Mouse (Mus musculus): ENCODE results near the gene Qrich2. TPM values are rescaled to one million over a fixed set of nuclear protein-coding genes. Genes with fewer than 3 reads are reported as not detected.
"Not testable (repeated sequence)": the region's sequence is repeated elsewhere in the genome, so short reads cannot be mapped to it uniquely, and the experiment has no call there.

Gene Qrich2
- total RNA-seq, 2 experiments from 2014 or later = not detected

DNA sequence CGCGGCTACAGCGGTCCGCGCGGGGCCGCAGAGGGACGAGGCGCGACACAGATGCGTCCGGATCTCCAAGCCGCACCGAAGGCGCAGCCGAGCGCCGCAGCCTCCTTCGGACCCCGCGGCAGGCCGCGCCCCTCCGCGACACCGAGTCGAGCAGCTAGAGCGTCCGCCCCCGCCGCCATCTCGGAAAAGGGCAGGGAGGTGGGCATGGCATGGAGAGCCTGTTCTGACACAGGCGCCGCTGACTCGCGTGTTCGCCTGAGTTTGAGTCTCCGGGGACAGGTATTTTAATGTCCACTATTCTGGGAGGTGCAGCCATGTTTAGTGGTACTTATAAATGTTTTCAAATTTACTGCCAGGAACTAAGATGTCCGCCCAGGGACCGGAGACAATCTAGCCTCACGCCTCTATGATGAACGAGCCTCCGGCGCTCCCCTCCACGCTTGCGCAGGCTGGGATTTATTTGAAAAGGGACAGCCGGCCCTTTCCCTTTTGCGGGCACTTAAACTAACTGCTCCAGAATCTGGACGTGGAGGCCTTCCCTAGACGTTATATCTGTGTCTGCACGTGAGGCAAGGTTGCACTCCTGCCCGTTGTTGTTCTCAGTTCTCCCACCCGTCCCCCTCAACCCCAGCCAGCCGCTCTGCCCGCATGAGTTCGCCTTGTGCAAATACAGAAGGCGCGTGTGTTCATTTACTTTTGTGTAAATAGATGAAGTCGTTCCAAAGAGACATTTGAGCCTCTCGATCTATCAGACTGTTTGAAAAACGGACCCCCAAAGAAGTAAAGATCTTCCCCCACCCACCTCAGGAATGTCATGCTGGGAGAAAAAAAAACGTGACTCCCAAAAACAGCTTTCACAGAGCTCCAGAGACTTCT, 24.4 kb upstream of the Qrich2 start:
- ATAC-seq (replicated peaks; ENCODE audit: low FRiP score, poor library complexity, severe bottlenecking) = peak; percentile 91

DNA sequence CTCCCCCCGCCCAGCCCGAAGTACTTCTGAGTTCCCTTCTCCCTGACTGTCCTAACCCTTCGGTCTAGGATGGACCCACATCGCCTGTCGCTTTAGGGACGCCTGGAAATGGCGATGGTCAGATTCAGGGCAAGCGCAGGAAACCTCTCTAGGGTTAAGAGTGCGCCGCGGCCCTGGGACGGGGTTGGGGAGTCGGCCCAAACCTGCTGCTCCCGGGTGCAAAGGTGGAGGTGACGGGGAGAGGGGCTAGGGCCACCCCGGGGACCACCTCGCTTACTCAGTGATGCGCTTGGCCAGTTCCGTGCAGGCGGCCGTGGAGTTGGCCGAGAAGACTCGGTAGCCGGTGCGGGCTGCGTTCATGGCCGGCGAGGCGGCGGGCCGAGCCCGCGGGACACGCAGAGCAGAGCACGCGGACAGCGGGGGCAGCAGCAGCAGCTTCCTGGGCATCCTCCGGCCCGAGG, 23.8 kb upstream of the Qrich2 start:
- peak; percentile 13 for ATAC-seq (replicated peaks; ENCODE audit: low FRiP score, poor library complexity, severe bottlenecking)

DNA sequence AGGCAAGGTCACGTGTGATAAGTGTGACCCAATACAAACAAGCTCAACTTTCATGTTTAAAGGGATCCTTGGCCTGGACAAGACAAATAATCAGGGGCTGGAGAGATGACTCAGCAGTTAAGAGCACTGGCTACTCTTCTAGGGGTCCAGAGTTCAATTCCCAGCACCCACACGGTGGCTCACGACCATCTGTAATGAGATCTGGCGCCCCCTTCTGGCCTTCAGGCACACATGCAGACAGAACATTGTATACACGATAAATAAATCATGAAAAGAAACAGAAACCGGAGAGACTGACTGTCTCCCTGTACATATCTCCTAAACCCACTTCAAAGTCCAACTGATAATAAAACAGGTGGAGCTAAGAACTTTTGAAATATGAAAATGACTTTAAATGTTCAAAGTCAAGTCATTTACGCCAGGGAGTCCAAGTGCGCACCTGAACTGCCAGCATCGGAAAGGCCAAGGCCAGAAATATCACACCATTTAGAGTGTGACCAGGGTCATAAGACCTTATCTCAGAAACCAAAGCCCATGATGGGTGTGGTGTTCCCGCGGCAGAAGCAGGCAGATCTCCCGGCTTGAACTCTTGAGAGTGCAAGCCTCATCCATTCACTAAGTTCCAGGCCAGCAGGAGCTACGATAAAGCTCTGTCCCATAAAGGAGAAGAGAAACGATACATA, 22.8 kb upstream of the Qrich2 start:
- ATAC-seq (replicated peaks; ENCODE audit: low FRiP score, poor library complexity, severe bottlenecking) = no peak

DNA sequence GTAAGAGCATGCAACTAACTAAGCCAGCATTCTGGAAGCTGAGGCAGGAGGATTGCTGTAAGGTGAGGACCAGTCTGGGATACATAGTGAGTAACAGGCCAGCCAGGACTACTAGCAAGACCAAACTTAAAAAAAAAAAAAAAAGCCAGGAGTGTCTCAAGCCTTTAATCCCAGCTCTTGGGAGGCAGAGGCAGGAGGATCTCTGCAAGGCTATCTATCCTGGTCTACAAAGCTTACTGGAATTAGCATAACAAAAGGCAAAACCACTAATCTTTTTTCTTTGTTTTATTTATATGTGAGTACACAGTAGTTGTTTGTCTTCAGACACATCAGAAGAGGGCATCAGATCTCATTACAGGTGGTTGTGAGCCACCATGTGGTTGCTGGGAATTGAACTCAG, 22.2 kb upstream of the Qrich2 start:
- ATAC-seq (replicated peaks; ENCODE audit: low FRiP score, poor library complexity, severe bottlenecking) = no peak

DNA sequence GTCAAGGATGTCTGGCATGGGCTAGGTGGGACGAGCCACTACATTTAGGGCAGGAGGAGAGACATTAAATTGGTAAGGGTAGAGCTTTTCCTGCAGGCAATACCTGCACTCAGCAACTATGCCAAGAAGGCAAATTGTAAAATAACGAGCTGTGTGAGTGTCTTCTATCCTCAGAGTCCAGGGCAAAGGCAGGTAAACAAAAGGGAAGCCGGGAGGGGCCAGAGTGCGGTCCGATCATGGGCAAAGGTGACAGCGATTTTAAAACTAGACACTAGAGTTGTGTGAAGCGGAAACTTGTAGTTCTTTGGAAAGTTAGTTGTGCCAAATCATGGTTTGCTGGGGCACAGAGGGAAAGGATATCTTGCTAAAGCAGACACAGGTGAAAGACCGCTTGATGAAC, 18.2 kb upstream of the Qrich2 start:
- ATAC-seq (replicated peaks; ENCODE audit: low FRiP score, poor library complexity, severe bottlenecking) = no peak

DNA sequence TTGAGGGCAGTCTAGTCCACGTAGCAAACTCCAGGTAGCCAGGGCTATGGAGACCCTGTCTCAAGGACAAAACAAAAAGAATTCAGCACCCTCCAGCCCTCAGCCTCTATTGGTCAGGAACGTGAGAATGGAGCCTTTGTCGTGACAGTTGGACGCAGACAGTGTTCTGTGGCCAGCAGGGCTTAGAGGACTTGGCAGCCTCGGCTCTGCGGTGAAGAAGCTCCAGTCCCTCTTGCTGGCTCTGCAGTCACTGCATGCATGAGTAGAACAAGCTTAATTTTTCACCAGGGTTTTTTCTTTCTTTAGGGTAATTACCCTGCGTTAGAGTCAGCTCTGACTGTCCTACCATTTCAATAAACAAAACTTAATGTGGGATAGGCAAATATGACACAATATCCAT, 15.7 kb upstream of the Qrich2 start:
- no peak for ATAC-seq (replicated peaks; ENCODE audit: low FRiP score, poor library complexity, severe bottlenecking)

DNA sequence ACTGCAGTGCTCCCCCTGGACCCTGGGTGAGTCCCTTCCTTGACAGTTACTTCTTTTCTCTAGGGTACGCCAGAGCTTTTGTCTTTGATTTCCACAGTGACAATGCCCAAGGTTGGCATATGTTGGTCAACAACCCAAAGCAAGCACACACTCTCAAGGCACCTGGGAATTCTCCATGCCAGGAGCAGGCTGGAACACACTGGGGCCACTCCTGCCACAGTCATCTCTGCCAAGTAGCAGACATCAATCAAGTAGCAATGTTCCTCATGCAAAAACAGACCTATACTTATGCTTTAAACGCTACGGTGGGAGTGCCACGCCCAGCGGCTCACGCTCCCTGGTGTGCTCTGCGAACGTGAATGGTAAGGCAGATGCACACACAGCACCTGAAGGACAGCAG, 14.9 kb upstream of the Qrich2 start:
- ATAC-seq (replicated peaks; ENCODE audit: low FRiP score, poor library complexity, severe bottlenecking) = no peak

DNA sequence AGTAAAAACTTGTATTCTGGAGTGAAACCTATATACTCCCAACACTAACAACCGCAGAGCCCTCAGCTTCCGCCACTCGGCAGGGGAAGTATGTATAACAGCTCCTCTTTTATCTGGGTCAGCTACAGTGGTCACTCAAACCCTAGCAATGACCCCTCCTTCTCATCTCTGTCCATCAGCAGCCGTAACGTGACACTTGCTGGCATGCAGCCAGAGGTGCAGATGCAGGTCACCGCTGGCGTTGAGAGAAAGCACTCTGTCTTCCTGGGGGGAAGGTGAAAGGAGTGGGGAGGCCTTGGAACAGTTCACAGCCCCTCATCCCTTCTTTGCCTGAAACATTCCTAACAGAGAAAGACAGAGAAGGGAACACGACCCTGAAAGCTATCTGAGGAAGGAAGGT, 13.8 kb upstream of the Qrich2 start:
- ATAC-seq (replicated peaks; ENCODE audit: low FRiP score, poor library complexity, severe bottlenecking) = no peak

DNA sequence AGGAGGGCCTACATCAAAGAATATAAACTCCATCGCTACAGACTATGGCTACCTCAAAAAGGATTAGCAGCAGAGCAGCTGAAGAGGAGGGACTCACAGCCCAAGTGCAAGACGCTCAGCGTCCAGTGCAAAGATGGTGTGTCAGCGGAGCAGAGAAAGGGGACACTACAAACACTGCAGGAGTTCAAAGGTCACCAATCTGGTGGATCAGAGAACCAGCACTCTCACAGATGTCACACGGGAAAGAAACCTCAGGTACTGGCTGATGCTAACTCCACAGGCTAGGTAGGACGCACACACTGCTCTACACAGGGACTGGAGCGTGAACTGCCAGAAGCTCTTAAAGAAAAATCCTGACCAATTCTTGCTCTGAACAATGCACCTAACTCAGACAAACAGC, 12.9 kb upstream of the Qrich2 start:
- ATAC-seq (replicated peaks; ENCODE audit: low FRiP score, poor library complexity, severe bottlenecking) = no peak

DNA sequence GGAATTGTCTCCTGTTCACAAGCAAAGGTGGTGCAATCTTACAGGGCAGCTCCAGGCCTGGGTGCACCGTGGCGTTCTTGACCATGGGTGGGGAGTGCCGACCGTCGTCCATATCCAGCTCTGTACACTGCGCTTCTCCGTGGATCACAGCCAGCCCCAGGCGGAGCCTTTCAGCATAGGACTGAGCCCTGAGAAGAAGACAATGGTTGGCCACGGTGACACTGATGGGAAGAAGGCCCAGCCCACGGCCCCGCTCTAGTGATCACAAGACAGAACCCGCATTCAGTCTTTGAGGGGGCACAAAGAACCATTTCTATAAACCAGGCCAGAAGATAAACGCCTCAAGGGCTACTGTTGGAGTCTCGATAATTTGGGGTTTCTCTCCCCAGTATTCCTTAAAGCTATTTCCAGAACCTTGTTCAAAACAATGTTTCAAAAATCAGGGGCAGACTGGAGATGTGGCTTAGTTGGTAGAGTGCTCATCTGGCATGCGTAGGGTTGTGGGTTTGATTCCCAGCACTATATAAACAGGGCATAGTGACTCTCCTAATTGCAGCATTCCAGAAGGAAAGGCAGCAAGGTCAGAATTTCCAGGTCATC, 11.2 kb upstream of the Qrich2 start:
- no peak for ATAC-seq (replicated peaks; ENCODE audit: low FRiP score, poor library complexity, severe bottlenecking)

DNA sequence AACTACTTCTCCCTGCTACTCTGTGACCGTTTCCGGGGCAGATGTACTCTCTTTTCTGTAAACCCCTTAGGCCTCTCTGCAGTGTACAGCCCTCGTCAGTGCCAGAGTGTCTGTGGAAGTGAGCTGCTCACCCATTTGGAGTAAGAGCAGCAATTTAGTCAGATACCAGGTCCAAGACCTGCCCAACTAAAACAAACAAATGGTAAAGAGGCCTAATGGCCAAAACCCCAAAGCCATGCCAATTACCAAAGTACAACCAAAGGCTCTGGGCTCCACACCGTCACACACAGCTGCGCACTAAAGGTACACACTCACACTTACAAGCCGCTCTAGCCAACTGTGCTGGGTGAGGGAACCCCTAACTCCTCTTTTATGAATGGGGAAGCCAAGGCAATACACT, 10.7 kb upstream of the Qrich2 start:
- no peak for ATAC-seq (replicated peaks; ENCODE audit: low FRiP score, poor library complexity, severe bottlenecking)

DNA sequence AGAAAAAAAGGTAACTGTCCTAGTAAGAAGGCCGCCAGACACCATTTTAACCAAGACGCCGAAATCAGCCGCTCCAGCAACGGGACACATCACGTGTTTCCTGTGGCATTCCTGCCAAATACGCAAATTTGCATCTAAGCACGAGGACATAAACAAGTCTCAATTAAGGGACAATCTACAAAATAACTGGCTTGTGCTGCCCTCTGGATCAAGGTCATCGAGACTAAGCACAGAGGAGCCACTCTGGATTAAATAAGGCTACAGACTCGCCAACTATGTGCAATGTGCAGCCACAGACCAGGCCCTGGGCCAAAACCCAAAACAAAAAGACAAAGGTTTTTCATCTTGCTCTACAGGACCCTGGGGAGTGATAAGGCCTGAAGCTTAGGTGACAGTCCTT, 10.0 kb upstream of the Qrich2 start:
- ATAC-seq (replicated peaks; ENCODE audit: low FRiP score, poor library complexity, severe bottlenecking) = no peak

DNA sequence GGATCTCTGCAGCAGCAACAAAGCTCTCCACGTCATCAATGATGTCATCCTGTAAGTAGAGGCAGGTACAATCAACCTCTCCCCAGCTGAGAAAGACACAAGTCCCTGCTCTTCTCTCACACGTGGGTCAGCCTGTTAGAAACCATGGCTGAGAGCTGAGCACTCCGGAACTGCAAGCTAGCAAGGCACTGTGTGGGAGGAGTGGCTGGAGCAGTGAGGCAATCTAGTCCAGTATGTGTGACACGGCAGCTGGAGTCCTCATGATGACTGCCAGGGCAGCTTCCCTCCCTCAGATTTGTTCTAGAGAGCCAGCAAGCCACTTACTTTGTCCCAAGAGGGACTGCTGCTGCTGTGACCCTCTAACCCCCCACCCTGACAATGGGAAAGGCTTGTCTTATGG, 6.2 kb upstream of the Qrich2 start:
- no peak for ATAC-seq (replicated peaks; ENCODE audit: low FRiP score, poor library complexity, severe bottlenecking)

DNA sequence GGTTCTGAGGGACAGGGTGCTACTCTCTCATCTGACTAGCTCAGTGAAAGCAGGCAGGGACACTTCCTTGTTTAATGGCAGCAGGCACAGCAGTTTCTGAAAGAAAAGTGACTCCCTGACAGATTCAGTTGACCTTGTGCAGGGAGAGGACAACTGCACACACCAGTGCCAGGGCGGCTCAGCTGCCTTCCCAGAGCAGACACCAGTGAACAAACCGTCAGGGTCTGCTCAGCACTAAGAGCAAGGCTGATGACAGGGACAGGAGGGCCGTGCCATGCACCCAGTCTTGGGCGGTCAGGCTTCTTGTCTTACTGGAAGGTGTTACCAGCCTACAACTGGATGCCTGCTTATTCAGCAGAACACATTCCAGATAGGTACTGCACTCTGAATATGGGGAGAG, 4.9 kb upstream of the Qrich2 start:
- no peak for ATAC-seq (replicated peaks; ENCODE audit: low FRiP score, poor library complexity, severe bottlenecking)

DNA sequence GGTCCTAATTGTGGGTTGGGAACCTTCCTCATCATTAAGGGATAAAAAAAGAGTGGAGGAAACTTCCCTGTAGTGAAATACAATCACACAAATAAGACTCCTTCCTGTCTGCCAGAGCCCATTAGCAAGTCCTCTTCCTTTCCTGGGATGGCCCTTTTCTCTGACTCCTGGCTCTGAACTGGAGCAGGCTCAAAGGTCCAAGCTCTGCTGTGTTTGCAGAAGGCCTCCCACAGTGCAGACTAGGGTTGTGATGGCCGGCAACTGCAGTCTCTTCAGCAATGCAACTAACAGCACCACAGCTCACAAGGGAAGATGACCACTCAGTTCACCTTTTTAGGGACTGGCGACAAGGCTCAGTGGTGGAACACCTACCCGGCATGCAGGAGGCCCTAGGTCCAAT, 4.2 kb upstream of the Qrich2 start:
- no peak for ATAC-seq (replicated peaks; ENCODE audit: low FRiP score, poor library complexity, severe bottlenecking)

DNA sequence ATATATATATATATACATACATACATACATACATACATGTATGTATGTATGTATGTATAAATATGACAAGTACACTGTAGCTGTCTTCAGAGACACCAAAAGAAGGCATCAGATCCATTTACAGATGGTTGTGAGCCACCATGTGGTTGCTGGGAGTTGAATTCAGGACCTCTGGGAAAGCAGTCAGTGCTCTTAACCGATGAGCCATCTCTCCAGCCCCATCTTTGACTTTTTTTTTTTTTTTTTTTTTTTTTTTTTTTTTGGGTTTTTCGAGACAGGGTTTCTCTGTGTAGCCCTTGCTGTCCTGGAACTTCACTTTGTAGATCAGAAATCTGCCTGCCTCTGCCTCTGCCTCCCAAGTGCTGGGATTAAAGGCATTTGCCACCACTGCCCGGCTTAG, 2.3 kb upstream of the Qrich2 start:
- not testable (repeated sequence) for ATAC-seq (replicated peaks; ENCODE audit: low FRiP score, poor library complexity, severe bottlenecking)

DNA sequence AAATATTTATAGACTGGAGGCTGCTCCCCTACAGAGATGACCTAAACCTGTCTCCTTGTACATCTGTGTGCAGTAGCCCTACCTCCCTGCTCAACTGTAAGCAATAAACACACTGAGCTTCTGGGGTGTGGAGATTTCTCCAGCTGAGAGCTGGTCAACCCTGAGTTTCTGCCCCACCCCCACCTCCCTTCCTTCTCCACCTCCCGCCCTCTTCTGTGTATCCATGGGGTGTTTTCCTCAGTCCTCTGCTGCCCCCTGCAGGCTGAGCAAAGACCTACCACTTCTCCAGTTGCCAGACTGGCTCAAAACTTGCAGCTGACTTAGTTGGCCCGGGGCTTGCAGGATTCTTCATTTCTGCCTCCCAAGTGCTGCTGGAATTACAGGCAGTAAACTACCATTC, 2.2 kb downstream of the Qrich2 start:
- peak; percentile 82 for ATAC-seq (replicated peaks; ENCODE audit: low FRiP score, poor library complexity, severe bottlenecking)

DNA sequence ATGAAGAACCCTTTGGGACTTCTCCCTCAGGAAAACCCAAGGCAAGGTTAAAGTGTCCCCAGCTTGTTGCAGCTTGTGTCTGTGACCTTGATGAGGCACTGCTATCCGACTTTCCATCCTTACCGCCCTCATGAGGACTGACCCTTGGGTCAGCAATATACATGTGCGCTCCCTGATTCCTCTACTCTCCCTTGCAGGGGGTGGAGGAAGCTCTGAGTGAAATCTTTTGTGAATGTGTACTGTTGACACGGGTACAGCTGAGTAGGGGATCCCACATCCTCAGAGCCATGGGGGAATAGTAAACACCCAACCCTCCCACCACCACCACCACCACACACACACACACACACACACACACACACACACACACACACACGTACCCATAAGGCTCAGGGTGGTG, 2.7 kb downstream of the Qrich2 start:
- ATAC-seq (replicated peaks; ENCODE audit: low FRiP score, poor library complexity, severe bottlenecking) = no peak

DNA sequence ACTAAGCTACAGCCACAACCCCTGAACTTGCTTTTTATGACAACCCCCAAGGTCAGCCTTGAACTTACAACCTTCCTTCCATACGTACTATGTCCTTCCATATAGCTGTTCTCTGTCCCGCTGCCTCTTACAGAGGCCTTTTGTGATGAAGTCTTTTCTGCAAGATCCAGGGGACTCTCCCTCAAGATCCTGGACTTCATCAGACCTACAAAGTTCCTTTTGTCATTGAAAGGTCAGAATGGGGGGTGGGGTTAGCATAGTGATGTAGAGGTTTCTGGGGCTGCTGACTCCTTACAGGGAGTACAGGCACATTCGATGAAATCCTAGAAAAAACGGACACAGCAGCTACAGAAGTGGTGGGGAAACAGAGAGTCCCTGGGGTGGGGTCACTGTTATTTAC, 6.3 kb downstream of the Qrich2 start:
- no peak for ATAC-seq (replicated peaks; ENCODE audit: low FRiP score, poor library complexity, severe bottlenecking)

DNA sequence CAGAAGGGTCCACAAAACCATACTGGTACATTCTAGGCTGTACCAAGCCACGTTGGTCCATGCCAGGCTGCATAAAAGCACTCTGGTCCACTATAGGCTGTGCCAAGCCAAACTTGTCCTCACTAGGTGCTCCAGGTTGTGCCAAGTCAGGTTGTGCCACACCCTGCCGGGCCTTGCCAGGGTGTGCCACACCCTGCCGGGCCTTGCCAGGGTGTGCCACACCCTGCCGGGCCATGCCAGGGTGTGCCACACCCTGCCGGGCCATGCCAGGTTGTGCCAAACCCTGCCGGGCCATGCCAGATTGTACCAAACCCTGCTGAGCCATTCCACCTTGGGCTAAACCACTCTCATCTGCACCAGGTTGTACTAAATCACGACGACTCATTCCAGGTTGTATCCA, 9.8 kb downstream of the Qrich2 start:
- ATAC-seq (replicated peaks; ENCODE audit: low FRiP score, poor library complexity, severe bottlenecking) = peak; percentile 72

DNA sequence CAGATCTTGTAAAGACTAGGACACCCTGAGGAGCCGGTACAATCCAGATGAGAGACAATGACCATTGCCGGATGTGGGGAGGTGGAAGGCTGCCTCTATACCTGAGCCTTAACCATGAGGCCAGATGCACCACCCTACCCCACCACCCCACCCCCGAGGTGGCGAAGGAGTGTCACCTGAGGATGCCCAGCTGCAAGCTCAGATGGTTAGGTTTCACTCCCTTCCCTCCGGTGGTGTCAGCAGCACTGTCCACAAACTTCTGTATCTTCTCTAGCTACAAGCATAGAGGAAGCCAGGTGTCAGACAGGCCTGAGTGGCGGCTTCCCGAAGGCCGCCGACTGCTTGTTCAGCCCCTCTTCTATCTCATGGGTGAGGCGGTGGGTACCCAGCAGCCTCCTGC, 12.2 kb downstream of the Qrich2 start:
- no peak for ATAC-seq (replicated peaks; ENCODE audit: low FRiP score, poor library complexity, severe bottlenecking)
